Mouse (Mus musculus) forebrain, embryonic 10.5 days (tissue): ENCODE data around the gene Nkiras2. TPM values are rescaled to one million over a fixed set of nuclear protein-coding genes. Genes with fewer than 3 reads are reported as not detected.
A peak's percentile ranks its signal among the peaks of the same experiment; 100 is the strongest.

Experiments used
- DNase-seq: peaks from one replicate; pipeline ENCODE4 v3.0.0-alpha.2; 2017; ENCODE audit warnings: low spot score; ENCODE audit errors: extremely low spot score
- H3K27ac ChIP-seq: fragments of 300-500 bp; sonication (generic); 2 replicates; pipeline ENCODE4 v1.5.1; 2016; ENCODE audit warnings: mild to moderate bottlenecking
- H3K27me3 ChIP-seq: fragments of 300-500 bp; sonication (generic); 2 replicates; pipeline ENCODE4 v1.6.1; 2016; ENCODE audit warnings: mild to moderate bottlenecking; ENCODE audit not compliant: poor library complexity, severe bottlenecking
- H3K36me3 ChIP-seq: fragments of 300-500 bp; sonication (generic); replicated peaks from 2 replicates; pipeline ENCODE4 v1.6.1; 2016; ENCODE audit warnings: mild to moderate bottlenecking, moderate library complexity
- H3K4me1 ChIP-seq: fragments of 300-500 bp; sonication (generic); 2 replicates; pipeline ENCODE4 v1.6.1; 2016
- H3K4me3 ChIP-seq: fragments of 300-500 bp; sonication (generic); 2 replicates; pipeline ENCODE4 v1.5.1; 2016; ENCODE audit warnings: mild to moderate bottlenecking, moderate library complexity
- H3K9me3 ChIP-seq: fragments of 300-500 bp; sonication (generic); 2 replicates; pipeline ENCODE4 v1.6.1; 2016; ENCODE audit warnings: mild to moderate bottlenecking, moderate library complexity
- WGBS: fragments of 180-500 bp; shearing (Covaris S2); methylation state at CpG from one replicate; pipeline ENCODE4 v1.1.7; 2016; 5-methylcytosine and 5-hydroxymethylcytosine counted together
- polyA plus RNA-seq: library from polyadenylated mRNA; unstranded; fragments of >200 nt; fragmentation: Nextera tagmentation; extraction: Ambion mirVana; gene quantifications from 2 replicates; pipeline ENCODE4 v1.2.1, GENCODE M21; 2016

The Nkiras2 gene
- polyA plus RNA-seq, 1 experiment from 2014 or later: 91.8 TPM

DNA sequence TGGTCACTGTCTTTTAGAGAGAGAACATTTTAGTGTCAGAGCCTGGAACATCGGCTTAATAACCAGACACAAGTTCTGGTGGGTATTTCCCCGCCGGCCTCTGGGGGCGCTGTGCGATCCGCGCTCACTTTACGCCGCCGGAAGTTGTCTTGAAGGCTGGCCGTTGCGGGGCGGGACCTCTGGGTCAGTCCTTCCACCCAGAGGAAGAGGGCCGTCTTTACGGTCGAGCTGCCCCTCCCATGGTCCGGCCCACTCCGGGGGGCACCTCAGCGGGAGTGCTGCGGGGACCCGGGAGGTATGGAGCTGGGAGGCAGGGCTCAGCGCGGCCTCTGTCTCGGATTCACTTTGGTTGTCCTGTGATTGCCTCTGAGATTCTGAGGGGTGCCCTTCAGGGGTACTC, 3.7 kb downstream of the Nkiras2 start:
- H3K4me3 ChIP-seq: peak overlapping the region; percentile 85
- DNase-seq: peak; percentile 93
- peaks cover 39% of the 10 kb centered on the region for H3K4me1 ChIP-seq
- H3K27ac ChIP-seq: peak overlapping the region; percentile 88
- whole genome bisulfite sequencing: under 1% methylated on average over 24 of the region's 24 CpGs
- H3K9me3 ChIP-seq: no peaks in the 10 kb centered on the region
- H3K36me3 ChIP-seq: peaks cover 39% of the 10 kb centered on the region
- H3K27me3 ChIP-seq: no peaks in the 10 kb centered on the region

DNA sequence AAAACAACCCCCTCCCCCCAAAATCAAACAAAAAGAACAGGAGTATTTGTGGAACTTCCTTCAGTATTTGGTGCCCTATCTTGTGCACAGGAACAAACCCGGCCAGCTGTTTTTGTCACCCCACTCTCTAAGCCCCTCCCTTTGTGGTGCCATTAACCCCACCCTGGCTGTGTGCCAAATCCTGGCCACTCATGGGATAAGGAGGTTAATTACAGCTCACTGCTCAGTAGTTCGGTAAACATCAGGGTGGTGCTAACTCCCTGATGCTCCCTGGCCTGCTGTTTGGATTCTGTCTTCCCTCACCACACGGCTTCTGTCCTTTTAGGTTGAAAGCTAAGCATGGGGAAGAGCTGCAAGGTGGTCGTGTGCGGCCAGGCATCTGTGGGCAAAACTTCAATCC, 4.8 kb downstream of the Nkiras2 start:
- H3K9me3 ChIP-seq: no peaks in the 10 kb centered on the region
- WGBS: 78% methylated on average over 5 of the region's 5 CpGs
- H3K4me3 ChIP-seq: peak overlapping the region; percentile 85
- peaks cover 39% of the 10 kb centered on the region for H3K36me3 ChIP-seq
- peaks cover 33% of the 10 kb centered on the region for H3K4me1 ChIP-seq
- H3K27ac ChIP-seq: no peak overlapping the region
- no peaks in the 10 kb centered on the region for H3K27me3 ChIP-seq
- DNase-seq: no peak

DNA sequence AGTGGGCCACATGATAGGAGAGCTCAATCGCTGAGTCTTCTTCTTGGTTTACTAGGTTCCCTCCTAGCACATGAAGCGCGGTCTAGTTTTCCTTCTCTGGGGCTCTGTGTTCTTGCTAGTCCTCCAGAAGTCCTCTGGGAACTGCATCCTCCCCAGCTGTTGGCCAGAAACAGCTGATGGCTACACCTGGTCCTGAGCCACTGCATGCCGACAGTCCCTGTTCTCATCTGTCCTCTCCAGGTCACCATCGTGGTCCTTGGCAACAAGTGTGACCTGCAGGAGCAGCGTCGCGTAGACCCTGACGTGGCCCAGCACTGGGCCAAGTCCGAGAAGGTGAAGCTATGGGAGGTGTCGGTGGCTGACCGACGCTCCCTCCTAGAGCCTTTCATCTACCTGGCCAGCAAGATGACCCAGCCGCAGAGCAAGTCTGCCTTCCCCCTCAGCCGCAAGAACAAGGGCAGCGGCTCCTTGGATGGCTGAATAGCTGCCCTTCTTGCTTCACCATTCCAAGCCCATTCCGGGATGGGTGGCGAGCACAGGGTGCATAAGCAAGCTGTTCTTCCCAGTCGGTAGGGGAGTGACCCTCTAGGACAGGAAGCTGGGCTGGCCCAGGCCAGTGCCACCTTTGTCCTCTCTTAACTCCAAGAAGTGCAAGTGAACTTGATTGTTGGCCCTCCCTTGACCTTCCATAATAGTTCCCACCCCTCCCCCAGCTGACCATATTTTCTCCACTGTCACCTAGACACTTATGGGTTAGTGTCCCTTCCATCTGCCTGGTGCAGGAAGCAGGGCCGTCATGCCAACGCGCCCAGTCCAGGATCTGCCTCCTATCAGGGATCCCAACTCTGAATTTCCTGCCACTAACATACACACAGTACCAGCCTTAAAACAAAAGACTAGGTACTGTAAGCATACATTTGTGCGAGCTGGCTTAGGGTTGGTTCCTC, 7.0 kb downstream of the Nkiras2 start:
- Histone ChIP-seq H3K4me1 (peaks cover 25% of the 10 kb centered on the region), H3K36me3 (peaks cover 39% of the 10 kb centered on the region), H3K9me3 (no peaks in the 10 kb centered on the region), H3K27me3 (no peaks in the 10 kb centered on the region), H3K4me3 (no peak overlapping the region), H3K27ac (no peak overlapping the region)
- no peak for DNase-seq
- WGBS: 94% methylated on average over 23 of the region's 23 CpGs

DNA sequence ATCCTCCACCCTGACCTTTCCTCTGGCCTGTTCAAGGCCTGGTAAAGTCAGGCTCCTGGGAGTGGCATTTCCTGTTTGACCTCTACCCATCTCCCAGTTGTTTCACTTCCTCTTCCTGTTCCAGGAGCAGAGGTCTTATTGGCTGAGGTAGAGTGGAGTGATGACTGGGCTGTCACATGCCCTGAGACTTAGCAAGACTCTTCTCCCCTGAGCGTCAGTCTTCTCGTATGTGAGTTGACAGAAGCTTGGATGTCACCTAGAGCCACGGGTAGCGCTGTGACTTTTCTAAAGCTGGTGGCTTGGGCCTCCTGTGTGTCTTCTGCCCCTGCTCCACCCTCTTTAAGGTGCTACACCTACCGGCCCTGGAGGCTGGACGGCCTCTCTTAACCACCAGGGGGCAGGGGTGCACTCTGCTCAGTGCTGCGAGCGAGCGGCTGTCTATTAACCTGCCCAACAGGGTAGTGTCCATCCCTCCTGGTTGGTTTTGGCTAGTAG, 7.7 kb downstream of the Nkiras2 start:
- H3K4me1 ChIP-seq: peaks cover 25% of the 10 kb centered on the region
- H3K27me3 ChIP-seq: no peaks in the 10 kb centered on the region
- peak; percentile 58 for DNase-seq
- peaks cover 39% of the 10 kb centered on the region for H3K36me3 ChIP-seq
- WGBS: 29% methylated on average over 9 of the region's 9 CpGs
- no peak overlapping the region for H3K27ac ChIP-seq
- no peak overlapping the region for H3K4me3 ChIP-seq
- no peaks in the 10 kb centered on the region for H3K9me3 ChIP-seq

DNA sequence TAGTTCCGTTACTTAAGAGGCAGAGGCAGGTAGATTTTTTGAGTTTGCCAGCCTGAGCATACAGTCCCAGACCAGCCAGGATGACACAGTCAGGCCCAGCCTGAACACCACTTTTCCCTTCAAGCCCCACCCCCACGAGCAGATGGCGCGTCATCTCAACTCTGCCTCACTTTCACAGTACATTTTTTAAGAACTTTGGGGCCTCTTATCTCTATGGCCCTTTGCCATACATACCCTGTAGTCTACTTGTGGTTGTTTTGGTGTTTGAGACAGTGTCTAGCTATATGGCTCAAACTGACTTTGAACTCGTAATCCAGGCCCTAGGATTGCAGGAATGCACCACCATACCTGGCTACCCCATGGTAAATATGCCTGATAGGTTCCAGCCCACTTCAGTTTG, 9.0 kb downstream of the Nkiras2 start:
- no peak overlapping the region for H3K27ac ChIP-seq
- peaks cover 21% of the 10 kb centered on the region for H3K4me1 ChIP-seq
- DNase-seq: no peak
- no peaks in the 10 kb centered on the region for H3K27me3 ChIP-seq
- no peaks in the 10 kb centered on the region for H3K9me3 ChIP-seq
- peaks cover 39% of the 10 kb centered on the region for H3K36me3 ChIP-seq
- 92% methylated on average over 5 of the region's 5 CpGs for WGBS
- no peak overlapping the region for H3K4me3 ChIP-seq

DNA sequence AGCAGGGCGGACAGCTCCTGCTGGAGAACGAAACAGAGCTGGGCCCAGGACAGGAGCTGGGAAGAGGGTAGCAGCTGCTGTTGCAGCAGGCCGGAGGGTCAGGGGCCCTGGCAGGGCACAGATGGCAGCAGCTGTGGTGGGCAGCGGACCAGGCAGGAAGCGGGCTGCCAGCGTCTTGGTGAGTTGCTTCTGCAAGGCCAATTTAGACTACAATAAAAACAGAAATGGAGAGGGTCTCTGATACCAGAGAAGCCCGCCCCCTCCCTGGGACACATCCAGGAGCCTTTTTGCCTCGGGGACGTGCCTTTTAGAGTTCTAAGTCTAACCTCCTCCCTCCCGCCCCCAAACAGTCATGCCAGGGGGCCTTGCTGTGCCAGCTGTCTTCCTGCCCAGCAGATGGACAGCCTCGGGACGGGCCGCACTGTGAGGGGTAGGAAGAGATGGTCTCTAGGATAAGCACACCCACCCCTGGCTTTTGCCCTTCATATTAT, 9.9 kb downstream of the Nkiras2 start:
- no peak overlapping the region for H3K27ac ChIP-seq

DNA sequence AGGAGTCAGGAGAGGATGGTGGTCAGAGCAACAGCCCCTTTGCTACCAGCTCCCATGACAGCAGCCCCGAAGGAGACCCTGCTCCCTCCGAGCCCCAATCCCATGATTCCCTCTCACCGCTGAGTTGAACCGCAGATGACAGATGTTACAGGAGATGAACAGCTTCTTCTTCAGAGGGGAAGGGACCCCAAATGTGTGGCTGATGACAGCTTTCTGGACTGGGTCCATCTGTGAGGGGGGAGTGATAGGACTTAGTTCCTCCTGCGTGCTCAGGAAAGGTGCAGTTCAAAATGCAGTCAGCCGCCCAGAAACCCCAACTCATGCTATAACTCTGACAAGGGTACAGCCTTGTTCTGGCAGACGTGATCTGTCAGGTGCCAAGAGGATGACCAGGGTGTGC, 15.5 kb downstream of the Nkiras2 start:
- 74% methylated on average over 7 of the region's 7 CpGs for WGBS
- H3K27me3 ChIP-seq: peaks cover 31% of the 10 kb centered on the region
- H3K27ac ChIP-seq: no peak overlapping the region
- H3K36me3 ChIP-seq: no peaks in the 10 kb centered on the region
- H3K4me3 ChIP-seq: no peak overlapping the region
- H3K4me1 ChIP-seq: no peaks in the 10 kb centered on the region
- DNase-seq: no peak
- no peaks in the 10 kb centered on the region for H3K9me3 ChIP-seq

More for the DNA sequence above, 9.9 kb downstream of the Nkiras2 start:
- 71% methylated on average over 13 of the region's 13 CpGs for WGBS
- DNase-seq: no peak
- Histone ChIP-seq H3K9me3 (no peaks in the 10 kb centered on the region), H3K36me3 (peaks cover 38% of the 10 kb centered on the region), H3K4me3 (no peak overlapping the region), H3K4me1 (peaks cover 13% of the 10 kb centered on the region), H3K27me3 (no peaks in the 10 kb centered on the region)

DNA sequence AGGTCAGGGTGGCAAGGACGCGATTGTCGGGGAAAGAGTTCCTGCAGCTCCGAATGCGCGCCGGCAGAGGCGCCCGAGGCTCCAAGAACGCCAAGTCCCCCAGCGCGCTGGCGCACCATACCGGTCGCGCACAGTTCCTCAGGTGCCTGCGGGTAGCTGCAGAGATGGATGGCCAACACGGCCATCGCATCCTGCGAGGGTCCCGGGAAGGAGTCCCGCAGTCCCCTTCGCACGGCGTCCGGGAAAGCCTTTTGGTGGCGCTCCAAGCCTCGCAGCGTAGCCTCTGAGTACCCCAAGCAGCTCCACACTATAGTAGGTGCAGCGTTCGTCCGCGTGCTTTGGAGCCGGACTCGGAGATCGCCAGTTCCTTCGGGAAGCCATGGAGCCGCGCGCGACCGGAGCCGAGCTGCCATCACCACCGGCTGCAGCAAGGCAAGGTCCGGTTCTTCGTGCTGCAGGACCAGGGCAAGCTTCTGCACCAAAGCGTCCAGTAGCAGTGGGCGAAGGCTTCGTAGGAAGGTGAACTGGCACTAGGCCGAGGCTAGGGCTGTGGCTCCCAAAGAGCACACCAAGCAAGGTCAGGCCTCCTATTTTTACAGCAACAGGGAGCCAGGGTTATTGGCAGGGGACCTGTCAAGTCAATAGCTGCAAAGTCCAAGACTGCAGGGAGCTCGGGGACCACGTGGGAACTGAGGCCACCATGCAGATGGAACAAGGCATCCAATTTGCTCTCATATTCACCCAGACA, 21.3 kb downstream of the Nkiras2 start:
- Histone ChIP-seq H3K9me3 (no peaks in the 10 kb centered on the region), H3K4me3 (peak overlapping the region; percentile 56), H3K36me3 (no peaks in the 10 kb centered on the region), H3K4me1 (peaks cover 13% of the 10 kb centered on the region), H3K27me3 (peaks cover 71% of the 10 kb centered on the region), H3K27ac (peak overlapping the region; percentile 60; the same call in 1 of the 2 replicates)
- 8% methylated on average over 52 of the region's 52 CpGs for WGBS
- DNase-seq: peak; percentile 56

DNA sequence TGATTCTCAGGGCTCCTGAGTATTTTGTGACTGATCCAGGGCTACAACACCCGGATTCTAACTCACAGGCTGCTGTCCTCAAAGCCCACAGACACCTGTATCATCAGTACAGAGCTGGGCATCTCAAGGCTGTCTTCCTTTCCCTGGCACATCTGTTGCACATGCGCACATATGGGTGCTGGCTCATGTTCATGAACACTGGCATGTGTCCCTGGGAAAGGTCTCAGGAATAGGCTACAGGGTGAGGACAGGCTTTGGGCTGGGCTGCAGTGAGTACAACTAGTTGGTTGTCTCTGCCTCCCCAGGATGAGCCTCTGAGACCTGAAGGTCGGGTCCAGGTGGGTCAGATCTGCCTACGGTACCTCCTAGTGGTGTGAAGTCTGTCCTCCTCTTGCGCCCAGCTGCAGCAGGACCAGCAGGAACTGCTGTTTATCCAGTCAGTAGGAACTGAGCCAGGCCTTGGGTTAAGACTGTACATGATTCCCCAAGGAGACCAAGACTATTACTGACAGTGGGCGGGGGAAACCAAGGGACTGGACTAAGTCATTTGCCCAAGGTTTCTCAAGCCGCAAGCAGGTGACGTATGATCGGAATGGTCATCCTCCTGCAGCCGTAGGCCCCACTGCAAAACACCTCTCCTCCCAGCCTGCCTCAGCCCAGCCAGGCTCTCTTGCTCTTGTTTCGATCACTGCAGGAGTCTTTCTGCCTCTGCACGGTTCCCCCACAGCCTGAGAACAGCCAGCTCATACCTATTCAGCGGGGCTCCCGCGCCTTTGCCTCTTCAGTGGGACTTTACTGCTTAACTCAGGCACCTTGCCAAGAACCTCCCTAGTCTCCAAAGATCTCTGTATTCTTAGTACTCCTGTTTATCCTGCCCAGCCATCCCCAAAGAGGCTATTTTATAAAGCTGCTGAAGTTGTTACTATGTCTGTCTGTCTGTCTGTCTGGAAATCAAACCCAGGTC, 24.9 kb downstream of the Nkiras2 start:
- no peaks in the 10 kb centered on the region for H3K36me3 ChIP-seq
- DNase-seq: no peak
- peaks cover 61% of the 10 kb centered on the region for H3K27me3 ChIP-seq
- no peak overlapping the region for H3K27ac ChIP-seq
- H3K4me1 ChIP-seq: peaks cover 13% of the 10 kb centered on the region
- WGBS: 72% methylated on average over 15 of the region's 15 CpGs
- no peaks in the 10 kb centered on the region for H3K9me3 ChIP-seq
- H3K4me3 ChIP-seq: no peak overlapping the region

DNA sequence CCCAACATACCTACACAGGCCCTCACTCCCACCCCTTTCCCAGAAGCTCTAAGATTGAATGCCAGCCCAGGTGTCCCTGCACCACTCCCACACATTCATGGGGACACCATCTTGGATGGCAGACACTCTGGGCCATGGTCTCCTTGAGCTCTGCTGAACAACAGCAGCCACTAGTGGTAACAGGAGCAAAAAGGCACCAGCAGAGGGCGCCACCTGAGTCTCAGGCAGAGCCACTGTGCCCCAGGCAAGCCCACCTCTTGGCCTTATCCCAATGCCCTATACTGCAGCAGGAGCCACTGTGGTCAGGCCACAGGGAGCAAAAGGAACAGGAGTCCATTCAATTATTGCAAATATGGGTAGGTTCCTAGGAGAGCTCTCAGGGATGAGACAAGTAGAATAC, 27.2 kb downstream of the Nkiras2 start:
- Histone ChIP-seq H3K4me1 (0 out of 2 replicates have a peak, but pooled peaks cover 4% of the 10 kb centered on the region), H3K9me3 (no peaks in the 10 kb centered on the region), H3K27me3 (peaks cover 61% of the 10 kb centered on the region), H3K36me3 (no peaks in the 10 kb centered on the region), H3K27ac (no peak overlapping the region), H3K4me3 (no peak overlapping the region)
- DNase-seq: peak; percentile 67
- WGBS: 3% methylated on average over 1 of the region's 1 CpGs

DNA sequence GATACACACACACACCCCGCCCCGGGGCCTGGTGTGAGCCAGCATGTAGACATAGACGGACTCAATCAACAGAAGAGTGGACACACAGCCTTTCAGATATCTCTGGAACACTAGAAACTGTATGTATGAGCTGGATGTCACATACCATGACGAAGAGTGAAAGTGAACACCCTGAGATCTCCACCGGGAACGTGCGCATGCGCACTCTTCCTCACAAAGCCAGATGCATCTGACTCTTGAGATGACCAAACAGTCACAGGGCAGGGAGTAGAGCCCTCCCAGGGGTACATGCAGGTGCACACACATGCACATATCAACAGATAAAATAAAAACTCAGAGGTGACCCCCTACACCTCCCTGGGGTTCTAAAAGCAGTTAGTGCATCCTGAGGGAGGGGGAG, 29.4 kb downstream of the Nkiras2 start:
- peaks cover 55% of the 10 kb centered on the region for H3K27me3 ChIP-seq
- H3K27ac ChIP-seq: no peak overlapping the region
- no peaks in the 10 kb centered on the region for H3K36me3 ChIP-seq
- DNase-seq: no peak
- H3K4me3 ChIP-seq: no peak overlapping the region
- H3K4me1 ChIP-seq: 0 out of 2 replicates have a peak, but pooled peaks cover 4% of the 10 kb centered on the region
- 91% methylated on average over 8 of the region's 8 CpGs for WGBS
- no peaks in the 10 kb centered on the region for H3K9me3 ChIP-seq

DNA sequence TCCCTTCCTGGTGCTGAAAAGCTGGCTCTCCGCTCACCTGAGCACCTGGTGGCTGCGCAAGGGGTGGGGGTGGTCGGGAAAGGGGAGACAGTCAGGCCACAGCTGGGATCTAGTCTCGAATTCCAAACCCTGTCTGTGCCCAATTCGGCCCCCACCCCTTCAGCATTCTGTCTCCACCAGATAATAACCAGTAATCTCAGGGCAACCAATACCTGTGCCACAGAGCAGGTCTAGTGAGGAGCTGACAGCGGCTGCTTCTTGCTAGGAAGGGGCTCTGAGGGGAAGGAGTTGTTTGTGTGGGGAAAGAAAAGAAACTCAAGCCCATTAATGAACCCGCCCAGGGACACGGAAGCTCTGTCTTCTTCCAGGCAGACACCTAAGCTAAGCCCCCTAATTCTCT, 32.2 kb downstream of the Nkiras2 start:
- Histone ChIP-seq H3K4me1 (peaks cover 7% of the 10 kb centered on the region), H3K36me3 (no peaks in the 10 kb centered on the region), H3K27me3 (peaks cover 46% of the 10 kb centered on the region), H3K27ac (no peak overlapping the region), H3K9me3 (no peaks in the 10 kb centered on the region), H3K4me3 (no peak overlapping the region)
- no peak for DNase-seq
- 12% methylated on average over 8 of the region's 8 CpGs for WGBS
